Mouse (Mus musculus): ENCODE data around the gene Hspa1a. TPM values are rescaled to one million over a fixed set of nuclear protein-coding genes. Genes with fewer than 3 reads are reported as not detected.
A peak's percentile ranks its signal among the peaks of the same experiment; 100 is the strongest.
"Not testable (repeated sequence)": the region's sequence is repeated elsewhere in the genome, so short reads cannot be mapped to it uniquely, and the experiment has no call there.

Gene Hspa1a
- polyA plus RNA-seq, 1 experiment: 4.4 TPM

- no peak overlapping the region for H3K27ac ChIP-seq (ENCODE audit: control insufficient read depth, insufficient read depth, low read depth, low read length)
- peaks cover 11% of the 10 kb centered on the region for H3K4me1 ChIP-seq (ENCODE audit: control insufficient read depth, insufficient read depth, low read length)
- TF ChIP-seq POLR2A (IDR thresholded peaks at IDR 0.05; ENCODE audit: control insufficient read depth, low read depth, low read length) (no peak), CTCF (IDR thresholded peaks at IDR 0.05; ENCODE audit: control insufficient read depth, insufficient read depth, insufficient replicate concordance, low read depth, low read length) (no peak)
- H3K27me3 ChIP-seq (ENCODE audit: control insufficient read depth, insufficient read depth, low read length): no peaks in the 10 kb centered on the region
- H3K36me3 ChIP-seq (ENCODE audit: control insufficient read depth, insufficient read depth, low read length): peaks cover 3% of the 10 kb centered on the region
- no peak overlapping the region for H3K4me3 ChIP-seq (ENCODE audit: control insufficient read depth, low read depth, low read length)
These were observed 33.2 kb upstream of the Hspa1a start for GRCm38 (mm10) chr17:35005158-35005557.

- Histone ChIP-seq H3K4me1 (ENCODE audit: control insufficient read depth, insufficient read depth, low read length) (peaks cover 13% of the 10 kb centered on the region), H3K27me3 (ENCODE audit: control insufficient read depth, insufficient read depth, low read length) (no peaks in the 10 kb centered on the region), H3K36me3 (ENCODE audit: control insufficient read depth, insufficient read depth, low read length) (peaks cover 3% of the 10 kb centered on the region), H3K27ac (ENCODE audit: control insufficient read depth, insufficient read depth, low read depth, low read length) (no peak overlapping the region), H3K4me3 (ENCODE audit: control insufficient read depth, low read depth, low read length) (no peak overlapping the region)
- TF ChIP-seq CTCF (IDR thresholded peaks at IDR 0.05; ENCODE audit: control insufficient read depth, insufficient read depth, insufficient replicate concordance, low read depth, low read length): no peak
- TF ChIP-seq POLR2A (IDR thresholded peaks at IDR 0.05; ENCODE audit: control insufficient read depth, low read depth, low read length): no peak
These were observed 32.2 kb upstream of the Hspa1a start for GRCm38 (mm10) chr17:35004075-35004717.

DNA sequence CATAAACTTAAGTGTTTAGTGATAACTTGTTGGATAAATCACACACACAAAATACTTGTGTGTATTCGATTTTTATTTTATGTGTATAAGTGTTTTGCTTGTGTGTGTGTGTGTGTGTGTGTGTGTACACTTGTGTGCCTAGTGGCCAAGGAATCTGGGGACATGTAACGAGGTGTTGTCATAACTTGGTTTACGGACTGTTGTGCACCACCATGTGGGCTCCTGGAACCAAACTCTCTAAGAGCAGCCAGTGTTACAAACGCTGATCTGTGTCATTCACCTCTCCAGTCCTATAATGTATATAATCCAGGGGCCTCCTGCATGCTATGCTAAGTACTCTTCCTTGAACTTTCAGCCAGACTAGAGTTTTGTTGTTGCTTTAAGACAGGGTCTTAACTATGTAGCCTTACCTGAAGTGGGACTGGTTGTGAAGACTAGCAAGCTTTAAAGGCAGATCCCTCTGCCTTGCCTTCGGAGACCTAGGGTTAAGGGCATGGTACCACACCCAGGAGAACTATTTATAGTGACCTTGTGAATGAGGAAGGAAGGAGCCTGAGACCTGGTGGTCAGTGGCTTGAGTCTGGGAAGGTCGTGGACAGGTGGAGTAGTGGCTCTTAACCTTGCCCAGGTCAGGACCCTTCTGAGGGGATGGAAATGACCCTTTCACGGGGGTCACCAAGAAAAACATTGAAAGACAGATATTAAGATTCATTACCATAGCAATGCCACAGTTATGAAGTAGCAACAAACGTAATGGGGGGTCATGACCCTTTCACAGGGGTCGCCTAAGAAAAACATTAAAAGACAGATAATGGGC, 31.3 kb upstream of the Hspa1a start:
- TF ChIP-seq POLR2A (IDR thresholded peaks at IDR 0.05; ENCODE audit: control insufficient read depth, low read depth, low read length) (no peak), CTCF (IDR thresholded peaks at IDR 0.05; ENCODE audit: control insufficient read depth, insufficient read depth, insufficient replicate concordance, low read depth, low read length) (no peak)
- no peak overlapping the region for H3K27ac ChIP-seq (ENCODE audit: control insufficient read depth, insufficient read depth, low read depth, low read length)
- no peaks in the 10 kb centered on the region for H3K27me3 ChIP-seq (ENCODE audit: control insufficient read depth, insufficient read depth, low read length)
- peaks cover 13% of the 10 kb centered on the region for H3K4me1 ChIP-seq (ENCODE audit: control insufficient read depth, insufficient read depth, low read length)
- peaks cover 3% of the 10 kb centered on the region for H3K36me3 ChIP-seq (ENCODE audit: control insufficient read depth, insufficient read depth, low read length)
- H3K4me3 ChIP-seq (ENCODE audit: control insufficient read depth, low read depth, low read length): 0 out of 2 replicates have a peak overlapping the region, but pooled peaks have one; percentile 12

GRCm38 (mm10) chr17:35002153-35002865, 30.4 kb upstream of the Hspa1a start:
- Histone ChIP-seq H3K27ac (ENCODE audit: control insufficient read depth, insufficient read depth, low read depth, low read length) (peak overlapping the region; percentile 94), H3K4me1 (ENCODE audit: control insufficient read depth, insufficient read depth, low read length) (peaks cover 13% of the 10 kb centered on the region), H3K27me3 (ENCODE audit: control insufficient read depth, insufficient read depth, low read length) (no peaks in the 10 kb centered on the region), H3K36me3 (ENCODE audit: control insufficient read depth, insufficient read depth, low read length) (peaks cover 3% of the 10 kb centered on the region), H3K4me3 (ENCODE audit: control insufficient read depth, low read depth, low read length) (peak overlapping the region; percentile 94)
- TF ChIP-seq CTCF (IDR thresholded peaks at IDR 0.05; ENCODE audit: control insufficient read depth, insufficient read depth, insufficient replicate concordance, low read depth, low read length): no peak
- TF ChIP-seq POLR2A (IDR thresholded peaks at IDR 0.05; ENCODE audit: control insufficient read depth, low read depth, low read length): no peak

GRCm38 (mm10) chr17:35001452-35002152, 29.6 kb upstream of the Hspa1a start:
- TF ChIP-seq POLR2A (IDR thresholded peaks at IDR 0.05; ENCODE audit: control insufficient read depth, low read depth, low read length): no peak
- no peak for TF ChIP-seq CTCF (IDR thresholded peaks at IDR 0.05; ENCODE audit: control insufficient read depth, insufficient read depth, insufficient replicate concordance, low read depth, low read length)
- Histone ChIP-seq H3K27ac (ENCODE audit: control insufficient read depth, insufficient read depth, low read depth, low read length) (peak overlapping the region; percentile 94), H3K27me3 (ENCODE audit: control insufficient read depth, insufficient read depth, low read length) (no peaks in the 10 kb centered on the region), H3K4me3 (ENCODE audit: control insufficient read depth, low read depth, low read length) (peak overlapping the region; percentile 94), H3K4me1 (ENCODE audit: control insufficient read depth, insufficient read depth, low read length) (peaks cover 13% of the 10 kb centered on the region), H3K36me3 (ENCODE audit: control insufficient read depth, insufficient read depth, low read length) (peaks cover 3% of the 10 kb centered on the region)

- H3K27ac ChIP-seq (ENCODE audit: control insufficient read depth, insufficient read depth, low read depth, low read length): peak within 1 kb of the TSS; percentile 94
- H3K4me1 ChIP-seq (ENCODE audit: control insufficient read depth, insufficient read depth, low read length): peaks cover 13% of the 10 kb centered on the region
- no peaks in the 10 kb centered on the region for H3K27me3 ChIP-seq (ENCODE audit: control insufficient read depth, insufficient read depth, low read length)
- peak within 1 kb of the TSS; percentile 94 for H3K4me3 ChIP-seq (ENCODE audit: control insufficient read depth, low read depth, low read length)
- peaks cover 3% of the 10 kb centered on the region for H3K36me3 ChIP-seq (ENCODE audit: control insufficient read depth, insufficient read depth, low read length)
- TF ChIP-seq CTCF (IDR thresholded peaks at IDR 0.05; ENCODE audit: control insufficient read depth, insufficient read depth, insufficient replicate concordance, low read depth, low read length) (no peak), POLR2A (IDR thresholded peaks at IDR 0.05; ENCODE audit: control insufficient read depth, low read depth, low read length) (peak; percentile 47; the same call in 1 of the 2 replicates)
These were observed 28.9 kb upstream of the Hspa1a start, which contains the start of gene Vars for GRCm38 (mm10) chr17:35000717-35001451. Vars (plus strand) TSS chr17:35000987.

GRCm38 (mm10) chr17:34999871-35000716, 28.1 kb upstream of the Hspa1a start:
- Histone ChIP-seq H3K4me3 (ENCODE audit: control insufficient read depth, low read depth, low read length) (peak overlapping the region; percentile 94), H3K4me1 (ENCODE audit: control insufficient read depth, insufficient read depth, low read length) (peaks cover 13% of the 10 kb centered on the region), H3K27ac (ENCODE audit: control insufficient read depth, insufficient read depth, low read depth, low read length) (peak overlapping the region; percentile 94; the same call in 1 of the 2 replicates)
- not testable (repeated sequence) for H3K36me3 ChIP-seq (ENCODE audit: control insufficient read depth, insufficient read depth, low read length); H3K27me3 ChIP-seq (ENCODE audit: control insufficient read depth, insufficient read depth, low read length)
